Mouse (Mus musculus): ENCODE results near the gene Cpeb4. TPM values are rescaled to one million over a fixed set of nuclear protein-coding genes. Genes with fewer than 3 reads are reported as not detected.
A peak's percentile ranks its signal among the peaks of the same experiment; 100 is the strongest.
"Not testable (repeated sequence)": the region's sequence is repeated elsewhere in the genome, so short reads cannot be mapped to it uniquely, and the experiment has no call there.

The Cpeb4 gene
- polyA plus RNA-seq, 1 experiment from 2014 or later: 16.0 TPM

DNA sequence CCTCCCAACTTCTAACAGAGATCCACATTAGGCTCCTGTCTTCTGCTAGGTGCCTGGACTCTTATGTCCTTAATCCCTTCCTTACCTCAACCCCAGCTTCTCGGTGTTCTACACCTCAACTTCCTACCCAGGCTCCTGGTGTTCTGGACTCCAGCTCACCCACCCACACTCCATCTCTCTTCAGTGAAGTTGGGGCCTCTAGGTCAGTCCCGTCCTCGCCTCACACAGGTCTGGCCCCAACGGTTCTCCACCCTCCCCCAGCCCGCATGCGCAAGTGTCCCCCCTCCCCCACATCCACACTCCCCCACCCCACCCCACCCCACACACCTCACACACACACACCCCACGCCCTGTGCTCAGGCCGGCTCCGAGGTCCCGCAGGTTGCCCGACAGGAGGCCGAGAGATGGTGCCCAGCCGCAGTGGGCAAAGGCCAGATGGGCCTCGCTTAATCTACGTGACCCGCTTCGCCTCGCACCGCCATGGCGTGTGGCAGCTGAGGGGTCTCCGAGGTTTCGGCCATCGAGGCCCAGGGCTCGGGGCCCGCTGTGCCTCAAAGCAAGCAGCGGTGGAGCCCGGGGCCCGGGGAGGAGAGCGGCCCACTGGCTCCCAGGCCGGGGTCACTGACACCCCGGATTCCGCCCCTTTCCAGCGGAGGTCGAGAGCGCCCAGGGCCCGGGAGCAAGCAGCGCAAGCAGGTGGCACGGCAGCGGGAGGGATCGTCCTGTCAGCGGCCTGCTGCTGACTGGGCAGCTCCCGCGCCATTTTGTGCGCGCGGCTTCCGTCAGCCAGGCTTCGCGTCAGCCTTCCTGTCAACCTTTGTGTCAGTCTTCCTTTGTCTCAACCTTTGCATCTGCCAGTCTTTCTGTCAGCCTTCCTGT, 93.5 kb downstream of the Cpeb4 start, which contains the start of gene 4930524B15Rik:
4930524B15Rik (plus strand) TSS at position 337 of the 879 bp plus-strand sequence.
- H3K9me3 ChIP-seq (replicated peaks): no peaks in the 10 kb centered on the region
- no peak within 1 kb of the TSS for H3K27ac ChIP-seq
- H3K4me2 ChIP-seq (replicated peaks): peak within 1 kb of the TSS; percentile 54
- H3K4me3 ChIP-seq: peak within 1 kb of the TSS; percentile 28
- WGBS: 46% methylated on average over 49 of the region's 49 CpGs
- H3K4me1 ChIP-seq: no peaks in the 10 kb centered on the region; the same call in 1 of the 2 replicates
- no peaks in the 10 kb centered on the region for H3K36me3 ChIP-seq
- peak; percentile 68; the same call in 1 of the 2 replicates for ATAC-seq (ENCODE audit: low FRiP score)
- no peaks in the 10 kb centered on the region for H3K27me3 ChIP-seq
- peak within 1 kb of the TSS; percentile 49; the same call in 1 of the 2 replicates for H3K9ac ChIP-seq

- Histone ChIP-seq H3K36me3 (no peaks in the 10 kb centered on the region), H3K27me3 (no peaks in the 10 kb centered on the region), H3K27ac (no peak overlapping the region), H3K4me2 (replicated peaks) (no peak overlapping the region), H3K4me3 (no peak overlapping the region), H3K9ac (no peak overlapping the region), H3K9me3 (replicated peaks) (no peaks in the 10 kb centered on the region), H3K4me1 (no peaks in the 10 kb centered on the region)
- 83% methylated on average over 4 of the region's 4 CpGs for WGBS
- ATAC-seq (ENCODE audit: low FRiP score): no peak
These were observed 102.1 kb downstream of the Cpeb4 start for GRCm38 (mm10) chr11:31974132-31974531.

DNA sequence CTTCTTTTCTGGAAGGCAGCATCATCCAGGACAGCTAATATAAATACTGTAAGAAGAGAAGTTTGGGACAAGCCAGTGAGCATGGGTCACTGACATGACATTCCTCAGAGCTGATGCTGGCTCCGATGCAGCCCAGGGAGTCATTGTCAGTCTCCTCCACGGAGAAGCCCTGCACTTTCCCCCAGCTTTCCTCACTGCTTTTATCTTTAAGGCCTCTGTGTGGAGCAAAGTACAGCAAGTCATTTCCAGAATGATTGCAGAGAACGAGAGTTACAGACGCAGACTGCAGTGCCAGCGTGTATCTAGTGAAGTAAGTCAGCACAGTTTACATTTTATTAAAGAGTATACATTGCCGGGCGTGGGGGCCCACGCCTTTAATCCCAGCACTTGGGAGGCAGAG, 102.8 kb downstream of the Cpeb4 start:
- H3K9me3 ChIP-seq (replicated peaks): peaks cover 1% of the 10 kb centered on the region; the same call in 1 of the 2 replicates
- no peaks in the 10 kb centered on the region for H3K36me3 ChIP-seq
- H3K4me2 ChIP-seq (replicated peaks): no peak overlapping the region
- H3K9ac ChIP-seq: no peak overlapping the region
- no peak overlapping the region for H3K4me3 ChIP-seq
- no peak overlapping the region for H3K27ac ChIP-seq
- ATAC-seq (ENCODE audit: low FRiP score): no peak
- WGBS: 61% methylated on average over 8 of the region's 8 CpGs
- no peaks in the 10 kb centered on the region for H3K4me1 ChIP-seq
- H3K27me3 ChIP-seq: no peaks in the 10 kb centered on the region

DNA sequence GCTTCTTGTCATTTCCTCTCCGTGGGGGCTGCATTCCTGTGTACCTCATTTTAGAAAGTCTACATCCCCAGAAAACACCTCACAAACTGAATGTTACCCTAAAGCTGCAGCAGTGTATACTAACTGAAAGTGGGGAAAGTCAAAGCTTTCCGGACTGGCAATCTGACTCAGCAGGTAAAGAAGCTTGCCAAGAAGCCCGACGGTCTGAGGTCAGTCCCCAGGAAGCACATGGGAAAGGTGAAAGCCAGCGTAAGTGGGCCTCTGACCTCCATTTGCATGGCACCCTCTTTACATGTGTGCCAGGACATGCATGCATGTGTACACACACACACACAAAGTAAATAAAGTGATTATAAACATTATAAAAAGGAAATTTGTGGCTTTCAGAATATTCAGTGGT, 103.7 kb downstream of the Cpeb4 start:
- no peak overlapping the region for H3K27ac ChIP-seq
- 80% methylated on average over 5 of the region's 5 CpGs for WGBS
- H3K4me3 ChIP-seq: no peak overlapping the region
- H3K27me3 ChIP-seq: no peaks in the 10 kb centered on the region
- H3K9me3 ChIP-seq (replicated peaks): peaks cover 4% of the 10 kb centered on the region; the same call in 1 of the 2 replicates
- no peak overlapping the region for H3K9ac ChIP-seq
- H3K4me2 ChIP-seq (replicated peaks): no peak overlapping the region
- H3K4me1 ChIP-seq: no peaks in the 10 kb centered on the region
- no peaks in the 10 kb centered on the region for H3K36me3 ChIP-seq
- ATAC-seq (ENCODE audit: low FRiP score): no peak

- H3K9me3 ChIP-seq (replicated peaks): peaks cover 4% of the 10 kb centered on the region; the same call in 1 of the 2 replicates
- no peaks in the 10 kb centered on the region for H3K27me3 ChIP-seq
- H3K36me3 ChIP-seq: no peaks in the 10 kb centered on the region
- WGBS: 79% methylated on average over 5 of the region's 5 CpGs
- no peak overlapping the region for H3K27ac ChIP-seq
- no peak for ATAC-seq (ENCODE audit: low FRiP score)
- H3K9ac ChIP-seq: no peak overlapping the region
- H3K4me1 ChIP-seq: no peaks in the 10 kb centered on the region
- H3K4me3 ChIP-seq: no peak overlapping the region
- H3K4me2 ChIP-seq (replicated peaks): no peak overlapping the region
These were observed 104.1 kb downstream of the Cpeb4 start for GRCm38 (mm10) chr11:31976137-31976536.

DNA sequence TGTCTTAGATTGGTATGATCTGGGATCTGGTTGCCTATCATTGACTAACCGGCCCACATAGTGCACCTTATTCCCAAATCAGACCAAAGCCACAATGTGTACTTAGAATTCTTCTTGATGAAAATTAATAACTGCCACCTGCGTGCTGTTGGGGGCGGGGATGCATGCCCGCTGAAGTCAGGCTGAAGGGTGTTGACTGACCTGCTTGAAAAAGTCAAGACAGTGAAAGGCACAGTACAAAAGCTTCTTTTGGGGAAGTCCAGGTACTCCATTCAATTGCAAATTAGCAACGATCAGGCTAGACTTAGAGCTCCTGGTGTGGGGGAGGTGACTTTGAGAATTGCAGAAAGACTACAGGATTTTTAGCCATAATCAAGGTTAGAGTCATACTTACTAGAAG, 108.1 kb downstream of the Cpeb4 start:
- H3K27ac ChIP-seq; H3K4me3 ChIP-seq; H3K36me3 ChIP-seq; H3K4me1 ChIP-seq; H3K27me3 ChIP-seq; ATAC-seq (ENCODE audit: low FRiP score); H3K9ac ChIP-seq; H3K4me2 ChIP-seq (replicated peaks); H3K9me3 ChIP-seq (replicated peaks): not testable (repeated sequence)
- 90% methylated on average over 5 of the region's 5 CpGs for WGBS

DNA sequence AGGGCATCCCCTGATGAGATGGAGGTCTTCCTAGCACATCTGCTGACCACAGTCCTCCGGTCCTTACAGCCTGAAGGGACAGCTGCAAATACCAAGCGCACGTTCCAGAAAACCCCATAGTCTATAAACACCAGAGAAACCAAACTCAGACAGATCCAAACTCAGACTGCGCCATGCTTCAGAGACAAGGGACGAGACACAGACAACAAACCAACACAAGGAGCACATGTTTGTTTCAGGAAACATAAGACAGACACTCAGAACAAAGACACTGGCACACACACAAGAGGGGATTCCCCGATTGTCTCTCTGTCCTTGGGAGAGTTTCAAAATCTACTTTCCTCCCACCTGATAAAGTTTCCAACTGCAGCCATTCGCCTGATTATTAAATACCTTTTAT, 109.8 kb downstream of the Cpeb4 start:
- ATAC-seq (ENCODE audit: low FRiP score): no peak
- Histone ChIP-seq H3K9me3 (replicated peaks) (peaks cover 4% of the 10 kb centered on the region; the same call in 1 of the 2 replicates), H3K27ac (no peak overlapping the region), H3K4me1 (no peaks in the 10 kb centered on the region), H3K36me3 (no peaks in the 10 kb centered on the region), H3K4me3 (no peak overlapping the region), H3K27me3 (no peaks in the 10 kb centered on the region), H3K9ac (no peak overlapping the region), H3K4me2 (replicated peaks) (no peak overlapping the region)
- 86% methylated on average over 7 of the region's 7 CpGs for WGBS

DNA sequence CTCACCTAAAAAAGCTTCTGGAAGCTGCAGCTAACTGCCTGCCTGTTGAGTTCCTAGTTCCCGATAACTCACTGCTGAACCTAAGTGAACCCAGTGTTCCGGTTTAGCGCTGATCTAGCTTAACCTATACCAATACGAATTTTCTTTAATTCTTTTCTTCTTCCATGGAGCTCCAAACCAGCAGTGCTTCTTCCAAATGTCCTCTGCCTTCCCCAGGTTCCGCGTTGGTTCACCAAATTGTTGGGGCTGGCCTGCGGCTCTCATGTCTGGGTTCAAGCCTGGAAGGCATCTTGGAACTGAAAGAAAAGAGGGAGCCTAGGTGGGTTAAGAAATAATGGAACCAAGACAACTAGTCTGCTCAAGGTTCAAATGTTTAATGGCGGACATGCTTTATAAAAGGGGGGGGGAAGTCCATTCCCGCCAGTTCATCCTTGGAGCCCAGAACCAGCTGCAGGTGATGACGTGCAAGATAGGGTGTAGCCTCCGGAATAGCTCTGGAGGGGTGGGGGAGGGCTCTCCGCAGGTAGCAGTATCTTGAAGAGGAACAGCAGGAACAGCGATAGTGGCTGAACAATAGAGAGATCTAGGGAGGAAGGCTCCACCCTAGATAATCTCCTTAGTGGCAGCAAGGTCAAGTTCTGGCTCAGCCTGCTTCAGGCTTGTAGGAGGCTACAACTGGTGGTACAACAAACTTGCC, 110.4 kb downstream of the Cpeb4 start:
- H3K4me1 ChIP-seq; H3K9me3 ChIP-seq (replicated peaks); H3K36me3 ChIP-seq; H3K4me3 ChIP-seq; H3K27ac ChIP-seq; H3K9ac ChIP-seq; ATAC-seq (ENCODE audit: low FRiP score); H3K27me3 ChIP-seq; H3K4me2 ChIP-seq (replicated peaks): not testable (repeated sequence)
- 88% methylated on average over 13 of the region's 13 CpGs for whole genome bisulfite sequencing

DNA sequence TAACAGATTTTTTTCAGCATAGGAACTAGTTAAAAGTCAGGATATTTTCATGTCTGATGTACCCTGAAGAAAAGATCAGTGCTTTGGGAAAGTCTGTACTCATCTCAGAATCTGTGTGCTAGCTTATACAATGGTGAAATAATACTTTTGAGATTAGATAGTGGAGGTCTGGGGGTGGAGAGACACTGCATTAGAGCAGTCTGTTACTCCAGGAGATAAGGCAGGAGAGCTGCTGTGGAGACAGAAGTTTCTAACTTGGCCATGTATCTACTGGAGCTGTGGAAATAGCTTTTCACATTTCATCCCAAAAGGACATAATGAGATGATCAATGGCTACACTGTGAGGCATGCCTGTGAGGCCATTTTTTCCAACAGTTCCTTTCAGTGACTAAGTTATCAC, 111.2 kb downstream of the Cpeb4 start:
- Histone ChIP-seq H3K4me2 (replicated peaks) (no peak overlapping the region), H3K4me3 (no peak overlapping the region), H3K36me3 (no peaks in the 10 kb centered on the region), H3K4me1 (no peaks in the 10 kb centered on the region), H3K27ac (no peak overlapping the region), H3K9ac (no peak overlapping the region), H3K27me3 (no peaks in the 10 kb centered on the region), H3K9me3 (replicated peaks) (peaks cover 4% of the 10 kb centered on the region; the same call in 1 of the 2 replicates)
- ATAC-seq (ENCODE audit: low FRiP score): no peak

GRCm38 (mm10) chr11:31984786-31985185, 112.8 kb downstream of the Cpeb4 start:
- no peaks in the 10 kb centered on the region for H3K27me3 ChIP-seq
- no peak overlapping the region for H3K9ac ChIP-seq
- no peak for ATAC-seq (ENCODE audit: low FRiP score)
- no peak overlapping the region for H3K4me3 ChIP-seq
- H3K4me1 ChIP-seq: no peaks in the 10 kb centered on the region
- no peak overlapping the region for H3K27ac ChIP-seq
- H3K9me3 ChIP-seq (replicated peaks): peaks cover 3% of the 10 kb centered on the region; the same call in 1 of the 2 replicates
- H3K36me3 ChIP-seq: no peaks in the 10 kb centered on the region
- WGBS: 78% methylated on average over 2 of the region's 2 CpGs
- H3K4me2 ChIP-seq (replicated peaks): no peak overlapping the region

Data from hindbrain, embryonic 12.5 days (tissue).